Mouse (Mus musculus) spleen, adult 18-20 months (tissue): ENCODE data around the gene Rnf111.
"Not testable (repeated sequence)": the region's sequence is repeated elsewhere in the genome, so short reads cannot be mapped to it uniquely, and the experiment has no call there.

Source experiments
- DNase-seq, 2 experiments: peaks; one replicate each; pipeline ENCODE4 v3.0.0; 2022; ENCODE audit warnings: mixed read lengths in 2 of 2

The Rnf111 gene

GRCm38 (mm10) chr9:70493038-70493437, 10.5 kb downstream of the Rnf111 start:
- DNase-seq = no peak

GRCm38 (mm10) chr9:70491176-70491575, 12.3 kb downstream of the Rnf111 start:
- DNase-seq = no peak

GRCm38 (mm10) chr9:70487401-70487800, 16.1 kb downstream of the Rnf111 start:
- DNase-seq = no peak

GRCm38 (mm10) chr9:70485840-70486239, 17.7 kb downstream of the Rnf111 start:
- DNase-seq = no peak

GRCm38 (mm10) chr9:70483495-70483894, 20.0 kb downstream of the Rnf111 start:
- no peak for DNase-seq

GRCm38 (mm10) chr9:70481872-70482271, 21.7 kb downstream of the Rnf111 start:
- DNase-seq = no peak

- DNase-seq = no peak
These were observed 26.3 kb downstream of the Rnf111 start for GRCm38 (mm10) chr9:70477229-70477628.

- no peak for DNase-seq
These were observed 27.7 kb downstream of the Rnf111 start for GRCm38 (mm10) chr9:70475777-70476270.

- DNase-seq = no peak
These were observed 30.1 kb downstream of the Rnf111 start for GRCm38 (mm10) chr9:70473400-70473799.

- not testable (repeated sequence) for DNase-seq
These were observed 40.4 kb downstream of the Rnf111 start for GRCm38 (mm10) chr9:70463091-70463490.

GRCm38 (mm10) chr9:70452371-70452770, 51.2 kb downstream of the Rnf111 start:
- no peak for DNase-seq

- no peak for DNase-seq
These were observed 54.5 kb downstream of the Rnf111 start for GRCm38 (mm10) chr9:70449072-70449471.

- DNase-seq = no peak
These were observed 63.6 kb downstream of the Rnf111 start for GRCm38 (mm10) chr9:70439959-70440358.

GRCm38 (mm10) chr9:70422661-70423060, 80.9 kb downstream of the Rnf111 start:
- no peak for DNase-seq

GRCm38 (mm10) chr9:70421257-70422056, 82.1 kb downstream of the Rnf111 start, which contains the start of gene Ccnb2:
Gene Ccnb2 (minus strand): TSS chr9:70421547.
- peak; percentile 63 to 75 for DNase-seq

- DNase-seq = peak in 1 of 2 experiments; percentile 14
These were observed 87.1 kb downstream of the Rnf111 start for GRCm38 (mm10) chr9:70416412-70416811.

- no peak for DNase-seq
These were observed 90.5 kb downstream of the Rnf111 start for GRCm38 (mm10) chr9:70413038-70413437.

GRCm38 (mm10) chr9:70410668-70411067, 92.9 kb downstream of the Rnf111 start:
- DNase-seq = no peak

GRCm38 (mm10) chr9:70409743-70410142, 93.8 kb downstream of the Rnf111 start:
- no peak for DNase-seq

GRCm38 (mm10) chr9:70408791-70409190, 94.7 kb downstream of the Rnf111 start:
- peak in 1 of 2 experiments; percentile 13 for DNase-seq

GRCm38 (mm10) chr9:70406596-70406995, 96.9 kb downstream of the Rnf111 start:
- DNase-seq = no peak

GRCm38 (mm10) chr9:70401937-70402539, 101.5 kb downstream of the Rnf111 start:
- DNase-seq = no peak

GRCm38 (mm10) chr9:70396083-70396482, 107.4 kb downstream of the Rnf111 start:
- DNase-seq = no peak

- DNase-seq = peak in 1 of 2 experiments; percentile 16
These were observed 107.9 kb downstream of the Rnf111 start for GRCm38 (mm10) chr9:70395617-70396016.
